Mouse (Mus musculus) liver, postnatal 0 days (tissue): ENCODE data around the gene Fam178b.

Source experiments
- CTCF ChIP-seq: sonication (generic); IDR thresholded peaks from 2 replicates; pipeline ENCODE4 v1.5.1; 2016; ENCODE audit warnings: antibody characterized with exemption, low read depth
- EP300 ChIP-seq: IDR thresholded peaks from 2 replicates; pipeline ENCODE4 v1.6.1; 2016; ENCODE audit warnings: antibody characterized with exemption, low read depth, mild to moderate bottlenecking

DNA sequence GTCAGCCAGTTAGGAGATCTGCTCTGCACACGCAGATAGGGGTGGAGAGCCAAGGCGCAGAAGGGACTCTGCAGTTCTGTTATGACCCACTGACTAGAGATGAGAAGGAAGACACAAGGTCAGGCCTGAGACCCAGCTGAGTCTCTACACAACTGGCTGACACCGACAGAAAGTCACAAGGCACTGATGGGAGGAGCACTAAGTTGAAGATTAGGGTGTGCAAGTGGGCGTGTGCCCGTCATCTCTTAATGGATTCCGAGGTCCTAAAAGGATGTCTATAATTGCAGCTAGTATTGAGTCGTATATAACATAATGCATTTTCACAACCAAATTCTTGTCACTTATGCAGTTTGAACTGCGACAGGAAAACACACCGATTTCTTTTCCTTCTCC, 38.4 kb downstream of the Fam178b start:
- no peak for TF ChIP-seq EP300
- TF ChIP-seq CTCF: no peak
